9 mouse cellular contexts compared by ENCODE assay signal in the genomic region with DNA sequence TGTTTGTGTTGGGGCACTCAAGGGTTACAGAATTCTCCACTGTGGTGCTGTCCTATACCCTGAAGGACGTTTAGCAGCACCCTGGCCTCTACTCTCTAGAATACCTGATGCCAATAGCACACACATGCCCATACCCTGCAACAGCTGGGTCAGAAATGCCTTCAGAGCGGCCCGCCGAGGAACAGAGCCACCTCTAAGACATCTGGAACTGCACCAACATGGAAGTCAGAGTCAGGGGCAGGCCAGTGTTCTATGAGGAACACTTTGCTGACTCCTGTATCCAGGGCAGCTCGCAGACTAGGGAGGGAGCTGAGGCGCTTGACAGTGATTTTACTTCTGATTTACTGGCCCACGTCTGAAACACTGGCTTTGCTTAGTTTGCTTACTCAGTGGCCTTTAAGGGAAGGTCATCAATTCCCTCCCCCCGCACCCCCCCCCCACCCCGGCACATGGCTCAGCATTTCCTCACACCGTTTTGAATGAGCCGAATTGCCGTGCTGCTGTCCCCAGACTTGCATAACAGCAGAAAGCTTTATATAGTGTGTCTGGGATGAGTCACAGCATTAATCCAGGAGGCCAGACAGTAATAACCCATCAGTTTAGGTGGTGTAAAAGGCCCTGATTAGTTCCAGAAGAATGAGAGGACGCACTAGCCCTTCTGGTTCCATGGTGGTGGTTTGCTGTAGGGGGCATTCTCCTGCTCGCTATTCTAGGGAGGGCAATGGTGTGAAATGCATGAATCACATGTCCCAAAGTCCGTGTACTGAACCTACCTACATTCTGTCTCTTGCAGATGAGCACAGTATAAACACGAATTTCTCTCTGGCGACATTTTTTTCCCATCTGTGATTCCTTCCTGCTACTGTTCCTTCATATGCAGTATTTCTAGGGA. TPM values are rescaled to one million over a fixed set of nuclear protein-coding genes. Genes with fewer than 3 reads are reported as not detected.
DNase-seq lines count a peak whose midpoint lies in the region; ATAC-seq and TF ChIP-seq lines count a peak whose summit lies in the region.
"Had no signal": no experiment of that assay in that cellular context is flagged by ENCODE, and none has a peak within 500 bp of the region (broad histone marks: within the 10 kb centered on the region; RNA-seq: fewer than 3 reads in every experiment).

No protein-coding gene starts in this region.

- peak; percentile 84 for ATAC-seq in Patski

- WGBS in kidney, adult 2 months, result 46% methylated on average over 17 of the region's 17 CpGs
- WGBS in embryonic facial prominence, embryonic 10.5 days, result 77% methylated on average over 17 of the region's 17 CpGs

- peaks cover 17% of the 10 kb centered on the region for H3K4me1 ChIP-seq in kidney, adult 2 months (ENCODE audit: control insufficient read depth, insufficient read depth, low read length)
- H3K4me1 ChIP-seq in embryonic facial prominence, embryonic 10.5 days, result 0 out of 2 replicates have a peak, but pooled peaks cover 3% of the 10 kb centered on the region

- TF ChIP-seq CTCF in kidney, adult 2 months (conservative IDR thresholded peaks at IDR 0.05; ENCODE audit: insufficient read depth, insufficient read length, low read depth, low read length), result no peak
- no peak for TF ChIP-seq CTCF in Patski (IDR thresholded peaks at IDR 0.05)
- TF ChIP-seq CTCF in layer of hippocampus, adult 2 months (conservative IDR thresholded peaks at IDR 0.05), result no peak

- H3K27me3 ChIP-seq in kidney, adult 2 months (replicated peaks; ENCODE audit: control insufficient read depth, insufficient read depth, low read length), result no peaks in the 10 kb centered on the region
- H3K27me3 ChIP-seq in Patski, result no peaks in the 10 kb centered on the region
- H3K27me3 ChIP-seq in embryonic facial prominence, embryonic 10.5 days (replicated peaks; ENCODE audit: low read depth, poor library complexity, severe bottlenecking), result no peaks in the 10 kb centered on the region

- CTCF ChIA-PET in Patski (lab: Charles Lee), result interaction anchor here (1.9 to 3.2 kb wide), 2 partner anchors 12 to 148 kb away, joined by 4 to 19 read pairs; no protein-coding TSS in a partner anchor

- in situ Hi-C loops in Patski (cut with MboI; ENCODE audit: low pct_unique_long_range_greater_than_20kb), result loop anchor here (25.0 kb wide), 1 partner anchor 329 kb away; no protein-coding TSS in a partner anchor

- peak overlapping the region; percentile 11; the same call in 1 of the 2 replicates for H3K27ac ChIP-seq in kidney, adult 2 months (ENCODE audit: insufficient read depth, low read depth, low read length)
- peak overlapping the region; percentile 86 for H3K27ac ChIP-seq in layer of hippocampus, adult 2 months
- no peak overlapping the region for H3K27ac ChIP-seq in embryonic facial prominence, embryonic 10.5 days (replicated peaks)

- H3K9me3 ChIP-seq in embryonic facial prominence, embryonic 10.5 days, result no peaks in the 10 kb centered on the region

- TF ChIP-seq POLR2A in kidney, adult 2 months (IDR thresholded peaks at IDR 0.05; ENCODE audit: low read depth, low read length), result no peak

- H3K4me3 ChIP-seq in kidney, adult 2 months (ENCODE audit: insufficient read depth, low read depth, low read length), result no peak overlapping the region
- no peak overlapping the region for H3K4me3 ChIP-seq in layer of hippocampus, adult 2 months
- no peak overlapping the region for H3K4me3 ChIP-seq in embryonic facial prominence, embryonic 10.5 days

- H3K36me3 ChIP-seq in kidney, adult 2 months (ENCODE audit: control insufficient read depth, insufficient read depth, low read length), result peaks cover 1% of the 10 kb centered on the region; the same call in 1 of the 2 replicates
- peaks cover 8% of the 10 kb centered on the region for H3K36me3 ChIP-seq in embryonic facial prominence, embryonic 10.5 days (replicated peaks)

- POLR2A ChIA-PET in Patski (lab: Charles Lee), result no interaction called here

- DNase-seq in kidney, adult 2 months, result peak; percentile 41
- DNase-seq in kidney, postnatal 14 days, result no peak
- DNase-seq in 3T3-L1 (ENCODE audit: low read depth, low spot score) (peak; percentile 59), Patski (ENCODE audit: low read depth, low spot score) (peak; percentile 73)
- peak; percentile 41 to 71 for DNase-seq in layer of hippocampus, adult 2 months (ENCODE audit: low spot score in 2 of 2)
- DNase-seq in thymus, postnatal 25 days, result no peak
- DNase-seq in embryonic facial prominence, embryonic 10.5 days (ENCODE audit: low spot score), result no peak
- DNase-seq in natural killer cell, adult 2 months (ENCODE audit: low spot score in 2 of 2), result no peak
- DNase-seq: lung, postnatal 14 days had no signal

RNA-seq across cellular contexts. Expression of gene Stat1, which starts 39.5 kb away (rescaled TPM):
- 35.0 and 40.8 TPM in 2 replicates for polyA plus RNA-seq in kidney, adult 2 months (2012; rRNA removed)
- 27.0 TPM for polyA plus RNA-seq in Patski (2021)
- total RNA-seq in layer of hippocampus, adult 2 months (2021), result 10 to 100 TPM; 22.0 to 23.4 TPM
- polyA plus RNA-seq in embryonic facial prominence, embryonic 10.5 days (2016; fragmentation: Nextera tagmentation; extraction: Ambion mirVana), result 10.9 and 11.5 TPM in 2 replicates

Comparison
In these comparisons a context has a peak if more than half of its experiments do, and no peak if none do; other contexts are left out.
1. DNase-seq: peak in kidney, adult 2 months (single experiment), 3T3-L1 (single experiment), Patski (single experiment) and layer of hippocampus, adult 2 months (2 of 2); none in kidney, postnatal 14 days (single experiment), thymus, postnatal 25 days (single experiment), embryonic facial prominence, embryonic 10.5 days (single experiment) and natural killer cell, adult 2 months (0 of 2).